ENCODE assay signal across 16 mouse cellular contexts in the genomic region with DNA sequence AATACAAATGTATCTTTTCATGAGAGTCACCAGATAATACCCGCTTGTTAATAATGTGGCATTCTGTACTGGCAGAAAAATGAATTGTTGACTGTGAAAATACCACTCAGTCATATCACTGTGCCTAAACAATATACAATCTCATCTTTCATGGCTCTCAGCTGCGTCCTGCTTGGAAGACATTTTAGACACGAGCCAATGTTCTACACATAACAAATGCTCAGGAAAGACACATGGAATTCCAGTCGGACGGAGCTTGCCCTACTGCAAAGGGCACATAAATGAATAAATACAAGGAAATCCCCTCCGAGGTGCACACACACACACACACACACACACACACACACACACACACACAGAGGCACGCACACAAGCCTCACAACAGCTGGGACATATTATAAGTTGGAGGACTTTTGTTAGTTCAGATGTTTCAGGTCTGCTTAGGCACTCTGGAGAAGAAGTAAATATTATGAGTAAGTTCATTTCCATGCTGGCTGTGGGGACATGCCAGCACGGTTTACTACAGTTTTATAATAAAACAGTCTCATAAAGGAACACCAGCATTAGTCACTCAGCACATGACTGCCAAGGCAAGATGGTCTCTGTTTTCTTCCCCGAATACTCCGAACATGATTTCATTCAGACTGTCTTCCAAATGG. TPM values are rescaled to one million over a fixed set of nuclear protein-coding genes. Genes with fewer than 3 reads are reported as not detected.
DNase-seq lines count a peak whose midpoint lies in the region; ATAC-seq and TF ChIP-seq lines count a peak whose summit lies in the region.
"Had no signal": no experiment of that assay in that cellular context is flagged by ENCODE, and none has a peak within 500 bp of the region (broad histone marks: within the 10 kb centered on the region; RNA-seq: fewer than 3 reads in every experiment).

No protein-coding gene starts in this region.

- H3K4me2 ChIP-seq in hindbrain, embryonic 12.5 days (replicated peaks), result no peak overlapping the region
- H3K4me2 ChIP-seq in neural tube, embryonic 15.5 days, result no peak overlapping the region
- no peak overlapping the region for H3K4me2 ChIP-seq in stomach, embryonic 16.5 days (ENCODE audit: low read depth, low read length)
- H3K4me2 ChIP-seq: heart, embryonic 12.5 days; liver, embryonic 11.5 days had no signal

- H3K36me3 ChIP-seq in hindbrain, embryonic 10.5 days, result no peaks in the 10 kb centered on the region
- no peaks in the 10 kb centered on the region for H3K36me3 ChIP-seq in hindbrain, embryonic 12.5 days
- H3K36me3 ChIP-seq in neural tube, embryonic 15.5 days, result no peaks in the 10 kb centered on the region
- no peaks in the 10 kb centered on the region for H3K36me3 ChIP-seq in stomach, embryonic 16.5 days (ENCODE audit: control insufficient read depth, insufficient read depth, low read length)
- H3K36me3 ChIP-seq: heart, embryonic 12.5 days; midbrain, embryonic 10.5 days had no signal

- no peak for TF ChIP-seq POLR2A in embryonic fibroblast, embryonic 13.5 days (IDR thresholded peaks at IDR 0.05; ENCODE audit: low read depth, low read length)

- no peaks in the 10 kb centered on the region for H3K9me3 ChIP-seq in hindbrain, embryonic 10.5 days
- no peaks in the 10 kb centered on the region for H3K9me3 ChIP-seq in hindbrain, embryonic 12.5 days (replicated peaks)
- H3K9me3 ChIP-seq in neural tube, embryonic 15.5 days (replicated peaks), result no peaks in the 10 kb centered on the region
- no peaks in the 10 kb centered on the region for H3K9me3 ChIP-seq in stomach, embryonic 16.5 days (replicated peaks; ENCODE audit: control insufficient read depth, low read length)
- H3K9me3 ChIP-seq: heart, embryonic 12.5 days; midbrain, embryonic 10.5 days had no signal

- TF ChIP-seq CTCF in embryonic fibroblast, embryonic 13.5 days (IDR thresholded peaks at IDR 0.05; ENCODE audit: borderline replicate concordance, insufficient read depth, low read length), result no peak

- no peak overlapping the region for H3K9ac ChIP-seq in hindbrain, embryonic 12.5 days
- no peak overlapping the region for H3K9ac ChIP-seq in neural tube, embryonic 15.5 days (replicated peaks)
- no peak overlapping the region for H3K9ac ChIP-seq in stomach, embryonic 16.5 days (ENCODE audit: low read length)
- H3K9ac ChIP-seq: heart, embryonic 12.5 days had no signal

- peak; percentile 47 for DNase-seq in hindbrain, embryonic 10.5 days (ENCODE audit: low spot score)
- DNase-seq in neural tube, embryonic 10.5 days (ENCODE audit: extremely low spot score, low spot score), result peak; percentile 38
- no peak for DNase-seq in liver
- DNase-seq in c-Kit-positive CD71-positive TER-119-positive erythroid progenitor cells, embryonic 14.5 days (ENCODE audit: low spot score), result no peak
- DNase-seq: layer of hippocampus, adult 9-11 months; spleen, adult 18-20 months; thymus, postnatal 36 days had no signal

- H3K4me3 ChIP-seq in hindbrain, embryonic 10.5 days, result no peak overlapping the region
- no peak overlapping the region for H3K4me3 ChIP-seq in hindbrain, embryonic 12.5 days
- H3K4me3 ChIP-seq in neural tube, embryonic 15.5 days (replicated peaks), result no peak overlapping the region
- H3K4me3 ChIP-seq in embryonic fibroblast, embryonic 13.5 days (ENCODE audit: insufficient read depth, low read length), result no peak overlapping the region
- no peak overlapping the region for H3K4me3 ChIP-seq in stomach, embryonic 16.5 days (replicated peaks; ENCODE audit: low read length)
- H3K4me3 ChIP-seq: heart, embryonic 12.5 days; midbrain, embryonic 10.5 days had no signal

- no peak overlapping the region for H3K27ac ChIP-seq in hindbrain, embryonic 10.5 days
- H3K27ac ChIP-seq in hindbrain, embryonic 12.5 days, result no peak overlapping the region
- no peak overlapping the region for H3K27ac ChIP-seq in neural tube, embryonic 15.5 days (replicated peaks)
- peak overlapping the region; percentile 79 for H3K27ac ChIP-seq in embryonic fibroblast, embryonic 13.5 days (ENCODE audit: insufficient read depth, low read length)
- H3K27ac ChIP-seq in stomach, embryonic 16.5 days (ENCODE audit: low read length), result peak overlapping the region; percentile 72
- H3K27ac ChIP-seq: hindbrain, postnatal 0 days; midbrain, embryonic 10.5 days had no signal

- no peaks in the 10 kb centered on the region for H3K27me3 ChIP-seq in hindbrain, embryonic 10.5 days (ENCODE audit: insufficient read depth, poor library complexity, severe bottlenecking)
- no peaks in the 10 kb centered on the region for H3K27me3 ChIP-seq in hindbrain, embryonic 12.5 days
- H3K27me3 ChIP-seq in neural tube, embryonic 15.5 days (replicated peaks), result no peaks in the 10 kb centered on the region
- no peaks in the 10 kb centered on the region for H3K27me3 ChIP-seq in stomach, embryonic 16.5 days (ENCODE audit: control insufficient read depth, insufficient read depth, low read length)
- H3K27me3 ChIP-seq: CH12.LX; heart, embryonic 12.5 days had no signal

- 68% methylated on average over 10 of the region's 10 CpGs for WGBS in hindbrain, embryonic 10.5 days
- 69% methylated on average over 10 of the region's 10 CpGs for WGBS in hindbrain, embryonic 12.5 days
- WGBS in neural tube, embryonic 15.5 days, result 71% methylated on average over 10 of the region's 10 CpGs
- WGBS in stomach, embryonic 16.5 days, result 37% methylated on average over 10 of the region's 10 CpGs

- ATAC-seq in hindbrain, embryonic 12.5 days (ENCODE audit: low FRiP score), result no peak
- ATAC-seq in neural tube, embryonic 15.5 days (ENCODE audit: low FRiP score), result no peak
- ATAC-seq in stomach, embryonic 16.5 days (ENCODE audit: insufficient read depth, low FRiP score), result peak; percentile 72
- ATAC-seq: hindbrain, postnatal 0 days had no signal

- 0 out of 2 replicates have a peak, but pooled peaks cover 4% of the 10 kb centered on the region for H3K4me1 ChIP-seq in hindbrain, embryonic 10.5 days (replicated peaks)
- 0 out of 2 replicates have a peak, but pooled peaks cover 3% of the 10 kb centered on the region for H3K4me1 ChIP-seq in hindbrain, embryonic 12.5 days
- 0 out of 2 replicates have a peak, but pooled peaks cover 3% of the 10 kb centered on the region for H3K4me1 ChIP-seq in neural tube, embryonic 15.5 days
- peaks cover 15% of the 10 kb centered on the region for H3K4me1 ChIP-seq in embryonic fibroblast, embryonic 13.5 days (ENCODE audit: control insufficient read depth, insufficient read depth, low read length)
- peaks cover 6% of the 10 kb centered on the region; the same call in 1 of the 2 replicates for H3K4me1 ChIP-seq in stomach, embryonic 16.5 days (ENCODE audit: control insufficient read depth, insufficient read depth, low read length)
- H3K4me1 ChIP-seq: heart, embryonic 12.5 days had no signal

RNA-seq across cellular contexts. Expression of a gene that starts 14.1 kb away (rescaled TPM):
- polyA plus RNA-seq in hindbrain, embryonic 10.5 days (2016; fragmentation: Nextera tagmentation; extraction: Ambion mirVana), result 0.09 and 0.17 TPM in 2 replicates
- polyA plus RNA-seq in hindbrain, embryonic 12.5 days (2016; fragmentation: Nextera tagmentation; extraction: Ambion mirVana), result 0.37 and 1.5 TPM in 2 replicates
- polyA plus RNA-seq in neural tube, embryonic 15.5 days (2015; fragmentation: Nextera tagmentation; extraction: Ambion mirVana), result 0.42 and 0.50 TPM in 2 replicates
- polyA plus RNA-seq in embryonic fibroblast, embryonic 13.5 days (2011; ENCODE audit: insufficient read length, low read depth, missing spikeins), result 0.40 TPM in 1 of 2 replicates, not detected in the other
- 0.84 and 1.2 TPM in 2 replicates for polyA plus RNA-seq in stomach, embryonic 16.5 days (2015; fragmentation: Nextera tagmentation; extraction: Ambion mirVana)
- polyA plus RNA-seq: liver, embryonic 11.5 days had no signal

Comparison
In these comparisons a context has a peak if more than half of its experiments do, and no peak if none do; other contexts are left out.
1. DNase-seq: peak in hindbrain, embryonic 10.5 days (single experiment) and neural tube, embryonic 10.5 days (single experiment); none in liver (single experiment) and c-Kit-positive CD71-positive TER-119-positive erythroid progenitor cells, embryonic 14.5 days (single experiment).
2. H3K27ac ChIP-seq: peak in embryonic fibroblast, embryonic 13.5 days (single experiment) and stomach, embryonic 16.5 days (single experiment); none in hindbrain, embryonic 10.5 days (single experiment), hindbrain, embryonic 12.5 days (single experiment) and neural tube, embryonic 15.5 days (single experiment).